Mouse (Mus musculus): ENCODE data around the gene Prss44. TPM values are rescaled to one million over a fixed set of nuclear protein-coding genes. Genes with fewer than 3 reads are reported as not detected.

Gene Prss44
- polyA plus RNA-seq, 1 experiment: not detected

GRCm38 (mm10) chr9:110788169-110788568, 25.6 kb upstream of the Prss44 start:
- no peaks in the 10 kb centered on the region for H3K79me2 ChIP-seq (ENCODE audit: control insufficient read depth, insufficient read depth)
- no peaks in the 10 kb centered on the region for H3K79me3 ChIP-seq (ENCODE audit: low read depth)
- no peaks in the 10 kb centered on the region for H3K36me3 ChIP-seq (ENCODE audit: control insufficient read depth, insufficient read depth)
- no peak overlapping the region for H3K4me3 ChIP-seq (ENCODE audit: insufficient read depth, poor library complexity, severe bottlenecking)
- H3K27me3 ChIP-seq (ENCODE audit: control insufficient read depth, insufficient read depth, insufficient read length): peaks cover 3% of the 10 kb centered on the region
- no peak overlapping the region for H3ac ChIP-seq (ENCODE audit: control insufficient read depth, insufficient read length, low read depth)
- TF ChIP-seq MYOG (IDR thresholded peaks at IDR 0.05; ENCODE audit: control insufficient read depth, extremely low read depth, insufficient read length): no peak
- no peak for TF ChIP-seq CTCF (IDR thresholded peaks at IDR 0.05; ENCODE audit: control insufficient read depth, insufficient read depth, insufficient read length)
- TF ChIP-seq MAX (IDR thresholded peaks at IDR 0.05): no peak
- TF ChIP-seq CEBPB (IDR thresholded peaks at IDR 0.05; ENCODE audit: low read depth): no peak
- no peak for TF ChIP-seq FOSL1 (IDR thresholded peaks at IDR 0.05; ENCODE audit: insufficient read depth, low read length, poor library complexity, severe bottlenecking)
- no peak for TF ChIP-seq MYOD1 (IDR thresholded peaks at IDR 0.05; ENCODE audit: control insufficient read depth, insufficient read length, low read depth)
- no peak for TF ChIP-seq USF1 (IDR thresholded peaks at IDR 0.05; ENCODE audit: low read depth)

- H3K79me3 ChIP-seq (ENCODE audit: low read depth): no peaks in the 10 kb centered on the region
- H3ac ChIP-seq (ENCODE audit: control insufficient read depth, insufficient read length, low read depth): no peak overlapping the region
- no peaks in the 10 kb centered on the region for H3K79me2 ChIP-seq (ENCODE audit: control insufficient read depth, insufficient read depth)
- H3K4me3 ChIP-seq (ENCODE audit: insufficient read depth, poor library complexity, severe bottlenecking): no peak overlapping the region
- no peak for TF ChIP-seq MAX (IDR thresholded peaks at IDR 0.05)
- TF ChIP-seq MYOG (IDR thresholded peaks at IDR 0.05; ENCODE audit: control insufficient read depth, extremely low read depth, insufficient read length): no peak
- peak; percentile 70 for TF ChIP-seq CEBPB (IDR thresholded peaks at IDR 0.05; ENCODE audit: low read depth)
- H3K36me3 ChIP-seq (ENCODE audit: control insufficient read depth, insufficient read depth): no peaks in the 10 kb centered on the region
- H3K27me3 ChIP-seq (ENCODE audit: control insufficient read depth, insufficient read depth, insufficient read length): peaks cover 3% of the 10 kb centered on the region
Observed at GRCm38 (mm10) chr9:110790462-110790861, 23.3 kb upstream of the Prss44 start.

- Histone ChIP-seq H3K79me3 (ENCODE audit: low read depth) (no peaks in the 10 kb centered on the region), H3K36me3 (ENCODE audit: control insufficient read depth, insufficient read depth) (no peaks in the 10 kb centered on the region), H3K4me3 (ENCODE audit: insufficient read depth, poor library complexity, severe bottlenecking) (no peak overlapping the region), H3K79me2 (ENCODE audit: control insufficient read depth, insufficient read depth) (no peaks in the 10 kb centered on the region), H3ac (ENCODE audit: control insufficient read depth, insufficient read length, low read depth) (no peak overlapping the region), H3K27me3 (ENCODE audit: control insufficient read depth, insufficient read depth, insufficient read length) (peaks cover 3% of the 10 kb centered on the region)
- no peak for TF ChIP-seq CEBPB (IDR thresholded peaks at IDR 0.05; ENCODE audit: low read depth)
- TF ChIP-seq MAX (IDR thresholded peaks at IDR 0.05): no peak
- TF ChIP-seq USF1 (IDR thresholded peaks at IDR 0.05; ENCODE audit: low read depth): no peak
- no peak for TF ChIP-seq CTCF (IDR thresholded peaks at IDR 0.05; ENCODE audit: control insufficient read depth, insufficient read depth, insufficient read length)
- TF ChIP-seq MYOD1 (IDR thresholded peaks at IDR 0.05; ENCODE audit: control insufficient read depth, insufficient read length, low read depth): no peak
- TF ChIP-seq FOSL1 (IDR thresholded peaks at IDR 0.05; ENCODE audit: insufficient read depth, low read length, poor library complexity, severe bottlenecking): no peak
- TF ChIP-seq MYOG (IDR thresholded peaks at IDR 0.05; ENCODE audit: control insufficient read depth, extremely low read depth, insufficient read length): no peak
Observed at GRCm38 (mm10) chr9:110797013-110797412, 16.8 kb upstream of the Prss44 start.

GRCm38 (mm10) chr9:110797866-110798265, 15.9 kb upstream of the Prss44 start, which contains the start of gene Prss42:
TSS of gene Prss42 (plus strand) at chr9:110798166.
- Histone ChIP-seq H3K27me3 (ENCODE audit: control insufficient read depth, insufficient read depth, insufficient read length) (no peaks in the 10 kb centered on the region), H3K79me3 (ENCODE audit: low read depth) (no peaks in the 10 kb centered on the region), H3K4me3 (ENCODE audit: insufficient read depth, poor library complexity, severe bottlenecking) (no peak within 1 kb of the TSS), H3K79me2 (ENCODE audit: control insufficient read depth, insufficient read depth) (no peaks in the 10 kb centered on the region), H3ac (ENCODE audit: control insufficient read depth, insufficient read length, low read depth) (no peak within 1 kb of the TSS), H3K36me3 (ENCODE audit: control insufficient read depth, insufficient read depth) (no peaks in the 10 kb centered on the region)
- TF ChIP-seq MYOG (IDR thresholded peaks at IDR 0.05; ENCODE audit: control insufficient read depth, extremely low read depth, insufficient read length) (no peak), FOSL1 (IDR thresholded peaks at IDR 0.05; ENCODE audit: insufficient read depth, low read length, poor library complexity, severe bottlenecking) (no peak), CEBPB (IDR thresholded peaks at IDR 0.05; ENCODE audit: low read depth) (no peak), USF1 (IDR thresholded peaks at IDR 0.05; ENCODE audit: low read depth) (no peak), CTCF (IDR thresholded peaks at IDR 0.05; ENCODE audit: control insufficient read depth, insufficient read depth, insufficient read length) (no peak), MYOD1 (IDR thresholded peaks at IDR 0.05; ENCODE audit: control insufficient read depth, insufficient read length, low read depth) (no peak), MAX (IDR thresholded peaks at IDR 0.05) (no peak)

GRCm38 (mm10) chr9:110800834-110801479, 12.8 kb upstream of the Prss44 start:
- TF ChIP-seq CEBPB (IDR thresholded peaks at IDR 0.05; ENCODE audit: low read depth): no peak
- no peak for TF ChIP-seq MYOD1 (IDR thresholded peaks at IDR 0.05; ENCODE audit: control insufficient read depth, insufficient read length, low read depth)
- TF ChIP-seq MYOG (IDR thresholded peaks at IDR 0.05; ENCODE audit: control insufficient read depth, extremely low read depth, insufficient read length): no peak

GRCm38 (mm10) chr9:110803294-110803693, 10.5 kb upstream of the Prss44 start:
- Histone ChIP-seq H3K27me3 (ENCODE audit: control insufficient read depth, insufficient read depth, insufficient read length) (no peaks in the 10 kb centered on the region), H3K4me3 (ENCODE audit: insufficient read depth, poor library complexity, severe bottlenecking) (no peak overlapping the region), H3K79me3 (ENCODE audit: low read depth) (no peaks in the 10 kb centered on the region), H3ac (ENCODE audit: control insufficient read depth, insufficient read length, low read depth) (no peak overlapping the region), H3K36me3 (ENCODE audit: control insufficient read depth, insufficient read depth) (no peaks in the 10 kb centered on the region), H3K79me2 (ENCODE audit: control insufficient read depth, insufficient read depth) (no peaks in the 10 kb centered on the region)
- TF ChIP-seq MYOG (IDR thresholded peaks at IDR 0.05; ENCODE audit: control insufficient read depth, extremely low read depth, insufficient read length) (no peak), USF1 (IDR thresholded peaks at IDR 0.05; ENCODE audit: low read depth) (no peak), FOSL1 (IDR thresholded peaks at IDR 0.05; ENCODE audit: insufficient read depth, low read length, poor library complexity, severe bottlenecking) (no peak), CEBPB (IDR thresholded peaks at IDR 0.05; ENCODE audit: low read depth) (no peak), MYOD1 (IDR thresholded peaks at IDR 0.05; ENCODE audit: control insufficient read depth, insufficient read length, low read depth) (no peak), CTCF (IDR thresholded peaks at IDR 0.05; ENCODE audit: control insufficient read depth, insufficient read depth, insufficient read length) (no peak), MAX (IDR thresholded peaks at IDR 0.05) (no peak)

More at GRCm38 (mm10) chr9:110800834-110801479, 12.8 kb upstream of the Prss44 start:
- Histone ChIP-seq H3K4me3 (ENCODE audit: insufficient read depth, poor library complexity, severe bottlenecking) (no peak overlapping the region), H3K79me3 (ENCODE audit: low read depth) (no peaks in the 10 kb centered on the region), H3K79me2 (ENCODE audit: control insufficient read depth, insufficient read depth) (no peaks in the 10 kb centered on the region), H3K36me3 (ENCODE audit: control insufficient read depth, insufficient read depth) (no peaks in the 10 kb centered on the region), H3ac (ENCODE audit: control insufficient read depth, insufficient read length, low read depth) (no peak overlapping the region), H3K27me3 (ENCODE audit: control insufficient read depth, insufficient read depth, insufficient read length) (no peaks in the 10 kb centered on the region)

Measured in C2C12 (cell line).